Mouse (Mus musculus): ENCODE measurements at regions not wholly inside any gene's neighbourhood (a gene's known extent, or its start where the extent isn't known, plus 50 kb on each side); places are given as distances from the start of the nearest gene placed in this dataset.

DNA sequence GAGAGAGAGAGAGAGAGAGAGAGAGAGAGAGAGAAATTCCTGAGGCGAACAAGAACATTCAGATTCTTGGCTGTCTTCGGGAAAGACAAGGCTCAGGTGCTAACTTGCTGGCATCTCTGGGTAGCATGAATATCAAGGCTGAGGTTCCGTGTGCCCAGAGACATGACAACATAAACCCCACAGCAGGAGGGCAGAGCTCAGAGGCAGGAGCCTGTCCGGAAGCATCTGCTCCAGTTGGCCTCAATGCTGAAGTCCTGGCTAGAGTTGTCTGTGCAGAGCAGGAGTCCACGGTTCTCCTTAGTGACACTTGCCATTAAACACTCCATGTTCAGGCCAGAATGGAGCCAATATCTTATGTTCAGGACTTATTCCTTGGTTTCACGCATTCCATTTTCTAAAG, 555.6 kb downstream of the Plekhb2 start:
- no peak for TF ChIP-seq CTCF (IDR thresholded peaks at IDR 0.05)
- TF ChIP-seq POLR2A (IDR thresholded peaks at IDR 0.05; ENCODE audit: insufficient read depth, low read depth, low read length) = no peak
- TF ChIP-seq EP300 (IDR thresholded peaks at IDR 0.05; ENCODE audit: insufficient read depth, low read depth, low read length) = no peak

Measured in heart, adult 2 months (tissue).